Mouse (Mus musculus): ENCODE measurements at regions not wholly inside any gene's neighbourhood (a gene's known extent, or its start where the extent isn't known, plus 50 kb on each side); places are given as distances from the start of the nearest gene placed in this dataset.

DNA sequence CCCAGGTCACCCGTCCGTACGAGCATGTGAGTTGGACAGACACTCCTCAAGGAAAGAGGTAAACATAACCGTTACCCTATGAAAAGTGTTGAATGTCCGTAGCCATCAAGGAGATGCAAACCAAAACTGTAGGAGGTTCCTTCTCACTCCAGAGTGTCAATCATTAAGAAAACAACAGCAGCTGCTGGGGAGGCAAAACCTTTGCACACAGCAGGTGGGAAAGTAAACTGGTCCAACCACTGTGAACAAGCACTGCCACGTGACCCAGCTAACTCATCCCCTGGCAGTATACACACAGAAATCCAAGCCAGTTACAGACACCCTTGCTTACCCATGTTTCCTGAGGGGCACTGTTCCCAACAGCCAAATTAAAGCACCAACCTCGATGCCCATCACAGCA is 54.7 kb upstream of the Irx5 start:
- Histone ChIP-seq H3K4me2 (ENCODE audit: low read depth, low read length, poor library complexity, severe bottlenecking) (no peak overlapping the region), H3K4me3 (ENCODE audit: low read depth, low read length) (no peak overlapping the region), H3K9ac (replicated peaks; ENCODE audit: low read length, poor library complexity, severe bottlenecking) (no peak overlapping the region), H3K27me3 (ENCODE audit: insufficient read depth, low read length) (no peaks in the 10 kb centered on the region), H3K9me3 (ENCODE audit: low read length) (no peaks in the 10 kb centered on the region), H3K4me1 (ENCODE audit: insufficient read depth, low read length) (no peaks in the 10 kb centered on the region), H3K27ac (ENCODE audit: low read depth, low read length) (no peak overlapping the region), H3K36me3 (ENCODE audit: insufficient read depth, low read length) (no peaks in the 10 kb centered on the region)
- no peak for TF ChIP-seq CTCF (IDR thresholded peaks at IDR 0.05)
- ATAC-seq (ENCODE audit: low FRiP score) (no peak), DNase-seq (ENCODE audit: low spot score) (no peak)
- 86% methylated on average over 7 of the region's 7 CpGs for WGBS

DNA sequence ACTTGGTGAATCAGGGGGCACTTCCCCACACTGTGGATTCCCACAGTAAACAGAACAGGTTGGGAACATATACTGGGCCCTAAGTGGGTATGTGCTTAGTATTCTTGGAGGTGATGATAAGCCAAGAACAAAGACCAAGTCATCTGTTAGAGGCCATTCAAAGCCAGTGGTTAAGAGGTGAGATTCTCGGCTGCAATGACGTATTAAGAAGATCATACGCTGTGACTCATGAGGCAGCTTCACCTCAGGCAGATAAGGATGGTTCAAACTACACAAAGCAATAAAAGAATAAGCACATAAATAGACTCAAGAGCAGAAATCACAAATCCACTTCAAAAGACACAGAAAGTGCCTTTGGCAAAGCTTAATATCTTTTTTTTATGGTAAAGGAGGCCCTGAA is 56.4 kb upstream of the Irx5 start:
- Histone ChIP-seq H3K27ac (ENCODE audit: low read depth, low read length) (no peak overlapping the region), H3K36me3 (ENCODE audit: insufficient read depth, low read length) (no peaks in the 10 kb centered on the region), H3K4me3 (ENCODE audit: low read depth, low read length) (no peak overlapping the region), H3K4me1 (ENCODE audit: insufficient read depth, low read length) (no peaks in the 10 kb centered on the region), H3K9ac (replicated peaks; ENCODE audit: low read length, poor library complexity, severe bottlenecking) (no peak overlapping the region), H3K9me3 (ENCODE audit: low read length) (no peaks in the 10 kb centered on the region), H3K27me3 (ENCODE audit: insufficient read depth, low read length) (no peaks in the 10 kb centered on the region), H3K4me2 (ENCODE audit: low read depth, low read length, poor library complexity, severe bottlenecking) (no peak overlapping the region)
- no peak for DNase-seq (ENCODE audit: low spot score)
- no peak for ATAC-seq (ENCODE audit: low FRiP score)
- no peak for TF ChIP-seq CTCF (IDR thresholded peaks at IDR 0.05)
- 89% methylated on average over 3 of the region's 3 CpGs for WGBS

DNA sequence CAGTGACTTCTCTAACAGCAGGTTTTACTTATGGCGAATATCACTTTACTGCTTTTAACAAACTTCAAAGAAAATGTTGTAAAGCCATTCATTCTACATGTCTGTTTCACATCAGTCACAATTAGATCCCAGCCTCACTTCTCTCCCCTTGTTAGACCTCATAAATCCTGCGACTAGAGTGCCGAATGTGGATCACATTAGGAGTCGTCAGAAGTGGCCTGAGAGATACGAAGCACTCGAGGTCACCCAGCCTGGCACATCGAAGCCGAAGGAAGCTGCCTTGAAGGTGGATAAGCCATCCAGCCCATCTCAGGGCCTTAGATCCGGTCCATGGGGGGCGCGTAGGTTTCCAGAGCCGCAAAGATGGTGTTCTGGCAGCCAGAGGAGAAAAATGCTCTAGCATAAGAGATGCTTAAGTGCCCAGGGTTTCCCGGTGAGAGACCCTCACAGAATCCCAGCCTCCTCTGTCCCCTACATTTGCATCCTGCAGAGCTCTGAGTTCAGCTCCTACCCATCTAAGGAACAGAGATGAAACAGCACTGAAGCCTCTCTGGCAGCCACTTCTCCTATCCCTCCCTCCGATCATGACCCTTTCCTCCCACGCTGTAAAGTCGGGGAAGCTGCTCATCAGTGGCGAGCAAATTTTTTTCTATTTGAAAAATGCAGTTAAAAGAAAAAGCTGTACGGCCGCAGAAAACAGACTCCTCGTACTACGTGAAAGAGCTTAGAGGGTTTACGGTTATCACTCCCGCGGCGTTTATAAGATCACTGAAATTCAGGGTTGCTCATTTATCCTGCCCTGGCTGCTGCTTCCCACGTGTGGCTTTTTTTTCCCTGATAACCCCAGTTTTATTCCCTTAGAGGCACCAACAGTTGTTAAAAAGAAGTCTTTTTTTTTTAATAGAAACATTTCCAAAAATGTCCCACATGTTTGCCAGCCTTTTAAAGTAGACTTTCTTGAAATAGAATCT is 70.3 kb upstream of the Irx5 start:
- H3K4me2 ChIP-seq (ENCODE audit: low read depth, low read length, poor library complexity, severe bottlenecking) = no peak overlapping the region
- 66% methylated on average over 26 of the region's 26 CpGs for WGBS
- no peak for TF ChIP-seq CTCF (IDR thresholded peaks at IDR 0.05)
- H3K27ac ChIP-seq (ENCODE audit: low read depth, low read length) = no peak overlapping the region
- no peak for DNase-seq (ENCODE audit: low spot score)
- H3K9ac ChIP-seq (replicated peaks; ENCODE audit: low read length, poor library complexity, severe bottlenecking) = no peak overlapping the region
- H3K36me3 ChIP-seq (ENCODE audit: insufficient read depth, low read length) = no peaks in the 10 kb centered on the region
- no peak overlapping the region for H3K4me3 ChIP-seq (ENCODE audit: low read depth, low read length)
- H3K4me1 ChIP-seq (ENCODE audit: insufficient read depth, low read length) = peaks cover 3% of the 10 kb centered on the region; the same call in 1 of the 2 replicates
- no peak for ATAC-seq (ENCODE audit: low FRiP score)
- H3K9me3 ChIP-seq (ENCODE audit: low read length) = no peaks in the 10 kb centered on the region
- no peaks in the 10 kb centered on the region for H3K27me3 ChIP-seq (ENCODE audit: insufficient read depth, low read length)

DNA sequence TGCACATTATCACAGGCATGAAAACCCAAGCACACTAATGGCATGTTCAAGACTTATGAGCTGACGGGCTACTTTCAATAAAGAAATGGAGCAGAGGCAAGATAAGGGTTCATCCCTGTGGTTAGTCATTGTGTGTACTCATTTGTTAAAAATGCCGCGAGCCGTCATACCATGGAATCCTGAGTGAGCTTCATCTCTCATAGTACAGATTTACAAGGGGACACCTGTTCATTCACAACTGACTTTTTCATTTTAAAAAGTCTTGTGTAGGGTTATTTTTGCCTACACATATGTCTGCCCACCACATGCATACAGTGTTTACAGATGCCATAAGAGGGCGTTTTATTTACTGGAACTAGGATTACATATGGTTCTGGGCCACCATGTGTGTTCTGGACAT is 81.7 kb upstream of the Irx5 start:
- H3K4me3 ChIP-seq (ENCODE audit: low read depth, low read length) = no peak overlapping the region
- no peak for TF ChIP-seq CTCF (IDR thresholded peaks at IDR 0.05)
- ATAC-seq (ENCODE audit: low FRiP score) (no peak), DNase-seq (ENCODE audit: low spot score) (no peak)
- H3K36me3 ChIP-seq (ENCODE audit: insufficient read depth, low read length) = no peaks in the 10 kb centered on the region
- no peaks in the 10 kb centered on the region for H3K9me3 ChIP-seq (ENCODE audit: low read length)
- no peak overlapping the region for H3K4me2 ChIP-seq (ENCODE audit: low read depth, low read length, poor library complexity, severe bottlenecking)
- no peaks in the 10 kb centered on the region for H3K27me3 ChIP-seq (ENCODE audit: insufficient read depth, low read length)
- H3K9ac ChIP-seq (replicated peaks; ENCODE audit: low read length, poor library complexity, severe bottlenecking) = no peak overlapping the region
- no peak overlapping the region for H3K27ac ChIP-seq (ENCODE audit: low read depth, low read length)
- 95% methylated on average over 5 of the region's 5 CpGs for WGBS
- no peaks in the 10 kb centered on the region for H3K4me1 ChIP-seq (ENCODE audit: insufficient read depth, low read length)

DNA sequence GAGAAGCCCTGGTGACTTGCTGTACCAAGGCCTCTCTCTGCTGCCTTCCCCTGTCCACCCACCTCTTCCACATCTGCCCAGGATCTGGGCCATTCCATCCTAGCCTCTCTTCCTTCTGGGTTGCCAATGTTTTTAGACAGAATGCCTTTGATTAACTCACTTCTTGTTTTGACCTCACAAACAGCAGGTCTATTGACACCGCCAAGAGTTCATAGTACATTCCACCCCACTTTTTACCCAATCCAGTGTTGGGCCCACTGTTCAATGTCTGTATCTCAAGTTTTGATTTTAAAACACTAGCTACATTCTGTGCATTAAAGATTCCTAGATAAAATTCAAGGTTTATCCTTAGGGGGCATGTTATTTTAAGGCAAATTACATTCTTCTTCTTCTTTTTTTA is 84.7 kb upstream of the Irx5 start:
- H3K9me3 ChIP-seq (ENCODE audit: low read length) = no peaks in the 10 kb centered on the region

DNA sequence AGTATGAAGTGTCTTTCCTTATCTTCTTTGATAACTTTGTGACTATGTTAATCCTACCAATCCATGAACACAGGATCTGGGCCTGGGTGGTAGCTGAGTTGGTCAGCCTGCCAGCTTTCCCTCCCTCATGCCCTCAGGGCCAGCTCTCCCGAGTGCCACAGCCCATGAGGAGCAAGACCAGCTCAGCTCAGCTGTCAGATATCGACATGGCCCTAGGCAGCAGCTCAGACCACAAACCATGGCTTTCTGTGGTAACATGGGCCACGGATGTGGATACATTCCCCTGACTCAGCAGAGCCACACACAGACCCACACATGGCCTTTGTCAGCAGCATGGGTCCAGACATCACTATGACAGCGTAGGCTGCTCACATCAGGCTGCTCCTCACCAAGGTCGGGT is 85.4 kb upstream of the Irx5 start:
- H3K27me3 ChIP-seq (ENCODE audit: insufficient read depth, low read length) = no peaks in the 10 kb centered on the region
- no peaks in the 10 kb centered on the region for H3K36me3 ChIP-seq (ENCODE audit: insufficient read depth, low read length)
- no peak overlapping the region for H3K9ac ChIP-seq (replicated peaks; ENCODE audit: low read length, poor library complexity, severe bottlenecking)
- TF ChIP-seq CTCF (IDR thresholded peaks at IDR 0.05) = no peak
- H3K4me1 ChIP-seq (ENCODE audit: insufficient read depth, low read length) = no peaks in the 10 kb centered on the region
- no peak overlapping the region for H3K4me2 ChIP-seq (ENCODE audit: low read depth, low read length, poor library complexity, severe bottlenecking)
- H3K4me3 ChIP-seq (ENCODE audit: low read depth, low read length) = no peak overlapping the region
- no peak overlapping the region for H3K27ac ChIP-seq (ENCODE audit: low read depth, low read length)
- ATAC-seq (ENCODE audit: low FRiP score) = no peak
- DNase-seq (ENCODE audit: low spot score) = no peak
- WGBS = 81% methylated on average over 5 of the region's 5 CpGs
- no peaks in the 10 kb centered on the region for H3K9me3 ChIP-seq (ENCODE audit: low read length)

More for the DNA sequence above, 84.7 kb upstream of the Irx5 start:
- WGBS = 95% methylated on average over 1 of the region's 1 CpGs
- no peaks in the 10 kb centered on the region for H3K27me3 ChIP-seq (ENCODE audit: insufficient read depth, low read length)
- no peak overlapping the region for H3K4me3 ChIP-seq (ENCODE audit: low read depth, low read length)
- H3K4me1 ChIP-seq (ENCODE audit: insufficient read depth, low read length) = no peaks in the 10 kb centered on the region
- ATAC-seq (ENCODE audit: low FRiP score) = no peak
- no peak for DNase-seq (ENCODE audit: low spot score)
- H3K36me3 ChIP-seq (ENCODE audit: insufficient read depth, low read length) = no peaks in the 10 kb centered on the region
- H3K9ac ChIP-seq (replicated peaks; ENCODE audit: low read length, poor library complexity, severe bottlenecking) = no peak overlapping the region
- no peak for TF ChIP-seq CTCF (IDR thresholded peaks at IDR 0.05)
- H3K27ac ChIP-seq (ENCODE audit: low read depth, low read length) = no peak overlapping the region
- no peak overlapping the region for H3K4me2 ChIP-seq (ENCODE audit: low read depth, low read length, poor library complexity, severe bottlenecking)

All from midbrain, postnatal 0 days (tissue).